Mouse (Mus musculus) ES-E14 (cell line): ENCODE results near the gene Adgrg5. TPM values are rescaled to one million over a fixed set of nuclear protein-coding genes. Genes with fewer than 3 reads are reported as not detected.

ENCODE experiments used
- DNase-seq: peaks from one replicate; pipeline ENCODE4 v3.0.0-alpha.2; 2013; ENCODE audit warnings: low read depth, low spot score
- H3K27ac ChIP-seq: 2 replicates; pipeline ENCODE4 v1.5.1; 2012; ENCODE audit warnings: low read depth, mild to moderate bottlenecking, low read length, moderate library complexity, mixed read lengths; ENCODE audit not compliant: poor library complexity, insufficient read depth, severe bottlenecking
- H3K36me3 ChIP-seq: 2 replicates; pipeline ENCODE4 v1.6.1; 2012; ENCODE audit warnings: mild to moderate bottlenecking, low read length, moderate library complexity, mixed read lengths; ENCODE audit not compliant: control insufficient read depth, poor library complexity, insufficient read depth, severe bottlenecking
- H3K4me1 ChIP-seq, 2 experiments: fragments of 150-350 bp in 1 of 2; sonication (generic) in 1 of 2; 2 replicates each; pipeline ENCODE4 v1.6.1; 2012; ENCODE audit warnings: low read length in 2 of 2, mild to moderate bottlenecking in 1 of 2, mixed read lengths in 1 of 2; ENCODE audit not compliant: control insufficient read depth in 2 of 2, insufficient read depth in 2 of 2, poor library complexity in 1 of 2
- H3K4me3 ChIP-seq, 2 experiments: fragments of 150-350 bp in 1 of 2; sonication (generic) in 1 of 2; 2 replicates each; pipeline ENCODE4 v1.5.1; 2012; ENCODE audit warnings: low read length in 2 of 2, low read depth in 1 of 2, mild to moderate bottlenecking in 1 of 2, mixed read lengths in 1 of 2; ENCODE audit not compliant: insufficient read depth in 1 of 2, poor library complexity in 1 of 2, severe bottlenecking in 1 of 2
- H3K9ac ChIP-seq: 2 replicates; pipeline ENCODE4 v1.6.1; 2012; ENCODE audit warnings: low read depth, mild to moderate bottlenecking, low read length, mixed read lengths; ENCODE audit not compliant: poor library complexity, insufficient read depth, severe bottlenecking
- H3K9me3 ChIP-seq: fragments of 150-350 bp; sonication (generic); 2 replicates; pipeline ENCODE4 v1.6.1; 2012; ENCODE audit warnings: low read depth, mild to moderate bottlenecking, low read length; ENCODE audit not compliant: control insufficient read depth, insufficient read depth
- CHD2 ChIP-seq: IDR thresholded peaks from 2 replicates; pipeline ENCODE4 v1.6.1; 2014; ENCODE audit warnings: mild to moderate bottlenecking, low read depth, low read length, inconsistent platforms
- HCFC1 ChIP-seq: IDR thresholded peaks from 2 replicates; pipeline ENCODE4 v1.6.1; 2012; ENCODE audit warnings: low read length, inconsistent platforms, borderline replicate concordance; ENCODE audit not compliant: insufficient read depth
- MAFK ChIP-seq: IDR thresholded peaks from 2 replicates; pipeline ENCODE4 v1.6.1; 2014; ENCODE audit warnings: mild to moderate bottlenecking, low read depth, low read length, inconsistent platforms; ENCODE audit not compliant: insufficient read depth
- ZC3H11A ChIP-seq: IDR thresholded peaks from 2 replicates; pipeline ENCODE4 v1.6.1; 2012; ENCODE audit warnings: low read depth, mild to moderate bottlenecking, inconsistent platforms, low read length, borderline replicate concordance
- ZNF384 ChIP-seq: IDR thresholded peaks from 2 replicates; pipeline ENCODE4 v1.6.1; 2012; ENCODE audit warnings: low read depth, low read length, inconsistent platforms
- in situ Hi-C, 2 experiments: fragments of 600-800 bp; cut with MboI; formaldehyde crosslinking; loops; one replicate each; pipeline ENCODE4 v1.15.1; 2025; ENCODE audit warnings: low sequenced_read_pairs in 2 of 2, inconsistent platforms in 1 of 2; ENCODE audit not compliant: unreplicated experiment in 2 of 2
- total RNA-seq: library from RNA; depleted of rRNA; stranded (reverse); fragments of 300-350 nt; gene quantifications from 2 replicates; pipeline ENCODE4 v1.2.3, GENCODE M21; 2012

Gene Adgrg5
- total RNA-seq, 1 experiment: 1.1 TPM

- in situ Hi-C loops: no loop called here
- DNase-seq: no peak
- Histone ChIP-seq H3K4me1 (peaks cover under 1 to 19% of the 10 kb centered on the region in 2 experiments; a peak in 2 of 4 replicates), H3K4me3 (no peak overlapping the region), H3K27ac (no peak overlapping the region; the same call in 1 of the 2 replicates), H3K9ac (no peak overlapping the region), H3K9me3 (no peaks in the 10 kb centered on the region), H3K36me3 (peaks cover 9% of the 10 kb centered on the region; the same call in 1 of the 2 replicates)
- no peak for TF ChIP-seq ZC3H11A
- no peak for TF ChIP-seq MAFK
Measured at GRCm38 (mm10) chr8:94904450-94905175, 18.9 kb upstream of the Adgrg5 start.

DNA sequence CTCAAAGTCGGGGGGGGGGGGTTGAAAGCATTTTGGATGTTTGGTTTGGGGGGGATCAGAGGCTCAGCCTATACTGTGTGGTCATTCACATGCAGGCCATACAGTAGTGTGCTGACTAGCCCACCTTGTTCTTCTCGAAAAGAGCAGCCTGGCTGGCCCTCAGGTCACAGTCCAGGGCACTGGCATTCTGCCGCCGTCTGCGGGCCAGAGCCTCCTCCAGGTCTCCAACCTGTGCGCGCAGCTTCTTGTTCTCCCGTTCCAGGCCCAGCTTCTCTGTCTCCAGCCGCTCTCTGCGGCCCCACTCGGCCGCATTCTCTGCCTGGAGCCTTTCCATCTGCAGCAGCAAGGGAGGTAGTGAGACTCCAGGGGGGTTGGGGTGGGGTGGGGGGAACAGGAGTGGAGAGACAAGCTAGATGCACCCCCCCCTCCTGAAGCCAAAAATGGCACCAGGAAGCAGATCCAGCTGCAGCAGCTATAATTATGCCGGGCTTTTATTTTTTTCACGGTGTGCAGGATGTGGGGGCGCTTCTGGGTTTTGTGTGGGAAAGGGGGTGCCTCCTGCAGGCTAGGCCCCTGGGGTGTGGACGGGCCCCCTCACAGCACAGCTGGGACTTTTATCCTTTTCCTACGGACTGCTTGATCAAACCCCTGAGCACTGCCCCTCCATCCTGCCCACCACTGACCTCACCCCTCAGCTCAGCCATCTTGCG lies 15.7 kb upstream of the Adgrg5 start:
- Histone ChIP-seq H3K9me3 (no peaks in the 10 kb centered on the region), H3K9ac (no peak overlapping the region), H3K36me3 (peaks cover 9% of the 10 kb centered on the region; the same call in 1 of the 2 replicates), H3K4me1 (peaks cover 0 to 2% of the 10 kb centered on the region in 2 experiments; a peak in 1 of 4 replicates), H3K27ac (no peak overlapping the region), H3K4me3 (no peak overlapping the region)
- no peak for DNase-seq
- in situ Hi-C loops: no loop called here
- TF ChIP-seq CHD2: no peak
- TF ChIP-seq ZNF384: no peak
- no peak for TF ChIP-seq HCFC1
- no peak for TF ChIP-seq ZC3H11A

GRCm38 (mm10) chr8:94908847-94909246 lies 14.6 kb upstream of the Adgrg5 start:
- TF ChIP-seq MAFK (peak; percentile 13; the same call in 1 of the 2 replicates), ZC3H11A (peak; percentile 48; the same call in 1 of the 2 replicates), CHD2 (no peak), HCFC1 (no peak)
- in situ Hi-C loops: no loop called here
- Histone ChIP-seq H3K4me1 (peaks cover 0 to 2% of the 10 kb centered on the region in 2 experiments; a peak in 2 of 4 replicates), H3K27ac (no peak overlapping the region), H3K36me3 (peaks cover 7% of the 10 kb centered on the region; the same call in 1 of the 2 replicates), H3K4me3 (no peak overlapping the region), H3K9ac (no peak overlapping the region), H3K9me3 (no peaks in the 10 kb centered on the region)
- DNase-seq: peak; percentile 79

DNA sequence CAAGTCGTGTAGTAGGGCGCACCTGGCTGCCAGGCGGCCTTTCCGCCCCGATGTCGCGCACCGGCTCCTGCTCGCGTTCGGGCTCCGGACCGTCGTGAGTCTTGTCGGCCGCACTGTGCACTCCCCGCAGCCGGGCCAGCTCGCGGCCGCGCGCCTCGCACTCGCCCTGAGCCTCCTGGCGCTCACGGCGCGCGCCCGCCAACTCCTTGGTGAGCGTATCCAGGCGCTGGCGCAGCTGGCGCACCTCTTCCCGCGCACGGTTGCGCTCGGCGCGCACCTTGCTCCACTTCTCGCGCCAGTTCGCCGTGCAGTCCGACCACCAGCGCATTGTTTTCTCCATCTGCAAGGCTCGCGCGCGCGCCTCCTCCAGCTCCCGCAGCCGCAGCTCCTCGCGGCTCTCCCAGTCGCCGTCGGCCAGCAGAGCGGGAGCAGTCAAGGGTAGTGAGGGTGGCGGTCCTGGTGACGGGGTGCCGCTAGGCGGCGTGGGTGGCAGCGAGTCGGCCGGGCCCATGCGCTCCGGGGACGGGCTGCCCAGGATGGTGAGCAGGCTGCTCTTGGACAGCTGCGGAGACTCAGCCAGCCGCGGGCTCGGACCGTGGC lies 10.3 kb upstream of the Adgrg5 start:
- in situ Hi-C loops: no loop called here
- no peak for DNase-seq
- H3K4me1 ChIP-seq: peaks cover 3 to 10% of the 10 kb centered on the region in 2 experiments; a peak in 1 of 4 replicates
- no peak overlapping the region for H3K27ac ChIP-seq
- peak overlapping the region; percentile 56 to 76 for H3K4me3 ChIP-seq
- TF ChIP-seq MAFK: no peak
- peak; percentile 70; the same call in 1 of the 2 replicates for TF ChIP-seq CHD2
- TF ChIP-seq HCFC1: peak; percentile 39; the same call in 1 of the 2 replicates
- no peak for TF ChIP-seq ZC3H11A
- H3K9me3 ChIP-seq: no peaks in the 10 kb centered on the region
- peaks cover 3% of the 10 kb centered on the region; the same call in 1 of the 2 replicates for H3K36me3 ChIP-seq
- H3K9ac ChIP-seq: peak overlapping the region; percentile 78
